Mouse (Mus musculus) embryonic facial prominence, embryonic 10.5 days (tissue): ENCODE data around the gene Card11. TPM values are rescaled to one million over a fixed set of nuclear protein-coding genes. Genes with fewer than 3 reads are reported as not detected.
A peak's percentile ranks its signal among the peaks of the same experiment; 100 is the strongest.

ENCODE experiments used
- DNase-seq: peaks from one replicate; pipeline ENCODE4 v3.0.0-alpha.2; 2017; ENCODE audit warnings: low spot score
- H3K27ac ChIP-seq: fragments of 300-500 bp; sonication (generic); replicated peaks from 2 replicates; pipeline ENCODE4 v1.5.1; 2016; ENCODE audit warnings: mild to moderate bottlenecking
- H3K27me3 ChIP-seq: fragments of 300-500 bp; sonication (generic); replicated peaks from 2 replicates; pipeline ENCODE4 v1.6.1; 2016; ENCODE audit warnings: low read depth, mild to moderate bottlenecking; ENCODE audit not compliant: poor library complexity, severe bottlenecking
- H3K36me3 ChIP-seq: fragments of 300-500 bp; sonication (generic); replicated peaks from 2 replicates; pipeline ENCODE4 v1.6.1; 2016; ENCODE audit warnings: mild to moderate bottlenecking, moderate library complexity
- H3K4me1 ChIP-seq: fragments of 300-500 bp; sonication (generic); 2 replicates; pipeline ENCODE4 v1.6.1; 2016
- H3K4me3 ChIP-seq: fragments of 300-500 bp; sonication (generic); 2 replicates; pipeline ENCODE4 v1.5.1; 2016; ENCODE audit warnings: mild to moderate bottlenecking, moderate library complexity
- H3K9me3 ChIP-seq: fragments of 300-500 bp; sonication (generic); 2 replicates; pipeline ENCODE4 v1.6.1; 2016; ENCODE audit warnings: mild to moderate bottlenecking
- WGBS: fragments of 180-500 bp; shearing (Covaris S2); methylation state at CpG from one replicate; pipeline ENCODE4 v1.1.7; 2016; 5-methylcytosine and 5-hydroxymethylcytosine counted together
- polyA plus RNA-seq: library from polyadenylated mRNA; unstranded; fragments of >200 nt; fragmentation: Nextera tagmentation; extraction: Ambion mirVana; gene quantifications from 2 replicates; pipeline ENCODE4 v1.2.1, GENCODE M21; 2016

The Card11 gene
- 0.04 and 0.09 TPM in 2 replicates for polyA plus RNA-seq

DNA sequence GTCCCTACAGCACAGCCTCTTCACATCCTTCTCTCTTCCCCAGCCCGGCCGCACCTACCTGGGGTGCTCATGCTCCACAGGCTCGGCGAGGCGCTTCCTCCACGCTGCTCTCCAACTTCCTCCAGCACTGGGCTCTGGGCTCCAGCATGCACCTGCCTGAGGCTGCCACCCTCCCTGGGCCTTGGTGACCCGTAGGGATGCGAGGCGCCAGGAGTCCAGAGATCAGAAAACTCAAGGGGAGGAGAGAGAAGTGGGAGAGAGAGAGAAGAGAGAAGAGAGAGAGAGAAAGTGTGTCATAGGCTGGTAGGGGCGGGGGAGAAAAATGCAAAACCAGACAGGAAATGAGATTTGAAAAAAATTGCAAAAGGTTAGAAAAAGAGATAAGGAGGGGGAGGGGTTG, at the start of gene Card11:
Gene Card11, minus strand, starts transcription at position 234 of the 400 bp plus-strand sequence.
- WGBS: 72% methylated on average over 10 of the region's 10 CpGs
- Histone ChIP-seq H3K9me3 (no peaks in the 10 kb centered on the region), H3K27ac (no peak within 1 kb of the TSS), H3K36me3 (no peaks in the 10 kb centered on the region), H3K4me1 (no peaks in the 10 kb centered on the region), H3K27me3 (no peaks in the 10 kb centered on the region), H3K4me3 (no peak within 1 kb of the TSS)
- DNase-seq: no peak

DNA sequence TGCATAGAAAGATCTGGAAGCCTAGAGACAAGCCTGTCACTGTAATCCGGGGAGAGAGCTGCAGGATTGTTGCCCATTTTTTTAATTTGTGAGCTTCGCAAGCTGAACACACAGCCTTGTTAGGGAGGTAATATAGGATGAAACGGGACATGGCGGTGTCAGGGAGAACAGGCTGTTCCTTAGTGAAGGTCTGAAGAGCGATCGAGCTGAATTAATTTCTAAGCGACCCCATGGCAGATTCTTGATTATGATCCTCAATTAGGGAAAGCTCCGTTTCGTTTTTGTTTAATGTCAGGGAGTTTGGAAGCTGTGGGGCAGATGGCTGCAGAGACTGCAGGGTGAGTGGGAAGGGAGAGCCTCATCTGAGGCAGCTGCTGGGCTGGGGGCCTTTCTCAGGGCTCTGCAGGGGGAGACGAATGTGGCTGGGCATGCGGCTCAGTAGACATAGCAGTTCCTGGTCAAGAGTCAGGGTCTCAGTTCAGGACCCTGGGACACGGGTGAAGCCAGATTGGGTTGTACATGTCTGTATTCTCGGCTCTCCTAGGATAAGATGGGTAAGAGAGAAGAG, 47.4 kb upstream of the Card11 start:
- Histone ChIP-seq H3K4me3 (no peak overlapping the region), H3K9me3 (peaks cover 5% of the 10 kb centered on the region; the same call in 1 of the 2 replicates), H3K4me1 (peaks cover 4% of the 10 kb centered on the region; the same call in 1 of the 2 replicates), H3K27ac (no peak overlapping the region), H3K27me3 (no peaks in the 10 kb centered on the region), H3K36me3 (no peaks in the 10 kb centered on the region)
- WGBS: 85% methylated on average over 13 of the region's 13 CpGs
- no peak for DNase-seq

DNA sequence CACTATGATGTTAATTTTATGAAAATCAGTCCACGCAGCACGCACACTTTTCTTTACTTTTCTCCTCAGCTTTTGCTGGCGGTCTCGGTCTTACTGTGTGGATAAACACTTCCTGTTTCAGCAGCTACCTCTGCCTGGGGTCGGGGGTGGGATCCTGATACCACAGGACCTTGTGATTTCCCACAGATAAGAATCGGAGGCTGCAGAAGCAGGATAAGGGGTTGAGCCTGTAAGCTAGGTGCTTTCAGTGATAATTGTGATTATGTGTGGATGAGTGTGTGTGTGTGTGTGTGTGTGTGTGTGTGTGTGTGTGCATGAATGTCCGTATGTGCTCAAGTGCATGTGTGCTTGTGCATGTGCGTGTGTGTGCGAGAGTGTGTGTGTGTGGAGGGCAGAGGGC, 44.6 kb upstream of the Card11 start:
- no peaks in the 10 kb centered on the region for H3K36me3 ChIP-seq
- DNase-seq: no peak
- 83% methylated on average over 9 of the region's 9 CpGs for WGBS
- H3K4me1 ChIP-seq: peaks cover 4% of the 10 kb centered on the region; the same call in 1 of the 2 replicates
- H3K9me3 ChIP-seq: no peaks in the 10 kb centered on the region
- H3K4me3 ChIP-seq: no peak overlapping the region
- no peaks in the 10 kb centered on the region for H3K27me3 ChIP-seq
- no peak overlapping the region for H3K27ac ChIP-seq

DNA sequence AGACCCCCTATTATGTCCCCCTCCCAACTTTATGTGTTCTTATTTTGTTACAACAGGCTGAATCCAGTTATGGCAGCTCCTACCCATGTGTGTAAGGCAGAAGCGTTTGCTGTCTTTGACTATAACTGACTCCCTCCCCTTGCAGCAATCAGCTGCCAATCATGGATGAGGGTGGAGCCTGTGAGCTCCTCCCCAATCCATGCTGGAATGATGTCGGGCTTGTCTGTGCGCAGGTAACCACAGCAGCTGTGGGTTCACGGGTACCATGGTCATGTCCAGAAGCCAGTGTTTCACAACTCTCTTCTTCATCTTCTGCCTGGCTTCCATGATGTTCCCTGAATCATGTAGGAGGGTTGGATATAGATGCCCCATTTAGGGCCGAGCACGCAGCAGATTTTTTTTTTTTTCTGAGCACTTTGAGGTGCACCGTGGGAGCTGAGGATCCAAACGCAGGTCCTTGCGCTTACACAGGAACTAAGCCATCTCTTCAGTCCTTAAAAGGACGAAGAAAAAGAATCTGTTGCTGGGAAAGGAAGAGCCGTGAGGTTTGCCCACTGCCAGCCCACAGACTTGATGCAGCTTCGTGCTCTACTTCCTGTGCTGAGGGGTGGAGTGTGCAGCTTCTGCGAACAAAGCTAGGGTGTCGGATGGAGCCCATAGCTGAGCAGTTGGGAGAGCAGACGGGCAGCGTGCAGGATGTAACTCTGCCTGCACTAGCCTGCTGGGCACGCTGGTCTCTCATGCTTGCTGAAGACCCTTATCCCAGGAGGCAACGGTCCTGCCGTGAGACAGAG, 43.5 kb upstream of the Card11 start:
- 61% methylated on average over 19 of the region's 19 CpGs for WGBS
- Histone ChIP-seq H3K27me3 (no peaks in the 10 kb centered on the region), H3K27ac (no peak overlapping the region), H3K9me3 (no peaks in the 10 kb centered on the region), H3K4me3 (no peak overlapping the region), H3K36me3 (no peaks in the 10 kb centered on the region), H3K4me1 (peaks cover 4% of the 10 kb centered on the region; the same call in 1 of the 2 replicates)
- DNase-seq: no peak

DNA sequence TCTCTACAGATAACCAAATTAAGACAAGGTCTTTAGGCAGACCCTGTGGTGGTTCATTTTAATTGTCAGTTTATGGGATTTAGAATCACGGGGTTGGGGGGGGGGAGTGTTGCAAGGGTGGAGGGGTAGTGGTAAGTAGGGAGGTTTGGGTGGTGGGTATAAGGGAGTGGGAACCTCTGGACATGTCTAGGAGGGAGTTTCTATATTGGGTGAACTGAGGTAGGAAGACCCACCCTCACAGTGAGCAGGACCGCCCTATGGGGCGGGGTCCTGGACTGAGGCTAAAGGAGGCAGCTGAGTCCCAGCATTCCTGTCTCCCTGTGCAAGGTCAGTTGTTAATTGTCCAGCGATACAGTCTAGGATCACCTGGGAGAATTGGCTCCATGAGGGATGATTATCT, 42.0 kb upstream of the Card11 start:
- WGBS: 88% methylated on average over 4 of the region's 4 CpGs
- H3K4me1 ChIP-seq: peaks cover 4% of the 10 kb centered on the region; the same call in 1 of the 2 replicates
- H3K36me3 ChIP-seq: no peaks in the 10 kb centered on the region
- DNase-seq: no peak
- no peak overlapping the region for H3K4me3 ChIP-seq
- H3K9me3 ChIP-seq: no peaks in the 10 kb centered on the region
- H3K27ac ChIP-seq: no peak overlapping the region
- H3K27me3 ChIP-seq: no peaks in the 10 kb centered on the region

DNA sequence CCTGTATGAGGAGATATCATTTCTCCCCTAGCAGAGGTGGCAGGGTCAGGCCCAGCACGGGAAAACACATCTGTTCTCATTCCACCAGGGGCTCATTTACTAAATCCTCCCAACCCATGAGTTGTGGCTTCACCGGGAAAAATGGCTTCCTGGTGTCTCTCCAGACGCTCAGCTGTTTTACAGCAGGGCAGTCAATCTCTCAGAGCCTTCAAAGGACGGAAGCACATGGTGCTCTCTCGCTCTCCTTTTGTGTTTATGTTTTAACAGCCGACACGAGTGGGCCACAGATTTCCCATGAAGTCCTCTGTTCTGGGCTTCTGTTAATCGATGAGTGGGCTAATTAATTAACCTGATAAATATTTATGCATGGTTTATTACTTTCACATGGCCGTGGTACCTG, 40.5 kb upstream of the Card11 start:
- Histone ChIP-seq H3K9me3 (no peaks in the 10 kb centered on the region), H3K4me3 (no peak overlapping the region), H3K36me3 (no peaks in the 10 kb centered on the region), H3K27ac (no peak overlapping the region), H3K4me1 (peaks cover 8% of the 10 kb centered on the region), H3K27me3 (no peaks in the 10 kb centered on the region)
- 75% methylated on average over 9 of the region's 9 CpGs for WGBS
- no peak for DNase-seq

DNA sequence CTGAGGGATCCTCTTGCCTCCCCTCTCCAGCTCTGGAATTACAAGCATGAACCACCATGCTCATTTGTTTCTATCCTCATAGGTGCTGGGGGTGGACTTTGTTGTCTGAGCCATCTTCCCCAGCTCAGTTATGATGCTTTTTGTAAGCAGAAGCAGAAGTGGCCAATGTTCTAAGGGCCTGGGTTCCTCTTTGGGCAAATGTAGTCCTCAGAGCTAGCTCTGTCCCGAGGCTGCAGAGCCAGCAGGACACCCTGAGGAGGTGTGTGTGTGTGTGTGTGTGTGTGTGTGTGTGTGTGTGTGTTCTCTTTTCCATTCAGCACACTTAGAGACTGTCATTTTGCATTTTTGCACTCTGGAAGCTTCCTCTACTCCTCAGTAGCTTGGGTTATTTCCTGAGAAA, 38.0 kb upstream of the Card11 start:
- Histone ChIP-seq H3K36me3 (no peaks in the 10 kb centered on the region), H3K27me3 (no peaks in the 10 kb centered on the region), H3K9me3 (no peaks in the 10 kb centered on the region), H3K4me1 (peaks cover 5% of the 10 kb centered on the region; the same call in 1 of the 2 replicates), H3K4me3 (no peak overlapping the region), H3K27ac (no peak overlapping the region)
- 67% methylated on average over 1 of the region's 1 CpGs for WGBS
- no peak for DNase-seq

DNA sequence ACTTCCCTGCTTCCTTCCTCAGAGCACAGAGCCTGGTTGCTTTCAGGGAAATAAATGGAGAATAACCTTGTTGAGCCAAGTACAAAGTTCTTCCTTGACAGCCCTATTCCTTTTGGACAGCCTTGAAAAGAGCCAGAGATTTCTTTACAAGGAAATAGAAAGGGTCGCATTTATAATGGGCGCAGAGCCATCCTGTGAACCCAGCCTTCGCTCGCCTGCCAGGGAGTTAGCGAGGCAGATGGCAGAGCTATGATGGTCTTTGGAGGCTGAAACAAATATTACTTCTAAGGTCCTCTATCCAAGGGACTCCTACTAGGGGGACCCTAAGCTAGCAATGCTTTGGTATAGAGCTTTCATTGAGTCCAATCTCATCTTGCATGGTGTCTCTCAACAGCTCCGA, 35.0 kb upstream of the Card11 start:
- no peaks in the 10 kb centered on the region for H3K9me3 ChIP-seq
- no peaks in the 10 kb centered on the region for H3K36me3 ChIP-seq
- H3K27ac ChIP-seq: no peak overlapping the region
- H3K4me1 ChIP-seq: peaks cover 5% of the 10 kb centered on the region; the same call in 1 of the 2 replicates
- H3K4me3 ChIP-seq: no peak overlapping the region
- no peaks in the 10 kb centered on the region for H3K27me3 ChIP-seq
- no peak for DNase-seq
- 91% methylated on average over 6 of the region's 6 CpGs for WGBS

DNA sequence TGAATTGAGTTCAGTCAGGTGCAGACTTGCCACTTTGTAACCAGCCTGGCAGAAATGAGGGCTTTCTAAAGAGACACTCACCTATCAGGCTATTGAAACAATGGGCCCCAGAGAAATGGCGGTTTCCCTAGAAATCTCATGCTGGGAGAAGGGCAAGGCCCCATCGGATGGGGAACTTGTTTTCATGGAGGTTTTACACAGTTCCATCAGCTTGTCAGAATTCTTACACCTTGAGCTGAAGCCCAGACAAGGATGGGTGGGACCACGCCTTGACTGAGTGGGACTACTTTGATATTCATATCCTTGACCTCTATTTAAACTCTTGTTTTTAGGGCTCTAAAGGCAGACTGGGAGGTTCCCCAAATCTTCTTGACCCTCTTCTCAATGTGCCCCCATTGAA, 33.9 kb upstream of the Card11 start:
- Histone ChIP-seq H3K4me1 (peaks cover 5% of the 10 kb centered on the region; the same call in 1 of the 2 replicates), H3K4me3 (no peak overlapping the region), H3K27me3 (no peaks in the 10 kb centered on the region), H3K27ac (no peak overlapping the region), H3K9me3 (no peaks in the 10 kb centered on the region; the same call in 1 of the 2 replicates), H3K36me3 (no peaks in the 10 kb centered on the region)
- 69% methylated on average over 3 of the region's 3 CpGs for WGBS
- DNase-seq: no peak

DNA sequence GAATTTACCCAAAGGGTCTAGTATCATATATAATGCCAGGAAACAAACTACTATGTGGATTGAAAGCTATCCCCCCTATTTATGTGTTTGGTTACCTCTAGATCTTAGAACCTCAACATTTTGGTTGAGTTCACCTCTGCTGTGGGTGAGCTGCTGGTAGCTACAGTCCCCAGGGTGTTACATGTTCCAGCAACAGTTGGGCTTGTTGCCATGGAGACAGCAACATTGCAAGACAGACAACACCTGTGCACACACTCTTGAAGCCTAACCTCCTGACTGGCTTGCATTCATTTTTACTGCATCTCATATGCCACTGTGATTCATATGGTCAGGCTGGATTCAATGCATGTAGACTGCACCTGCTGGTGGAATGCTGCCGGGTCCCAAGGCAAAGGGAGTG, 32.6 kb upstream of the Card11 start:
- H3K4me1 ChIP-seq: peaks cover 5% of the 10 kb centered on the region; the same call in 1 of the 2 replicates
- no peaks in the 10 kb centered on the region for H3K36me3 ChIP-seq
- H3K9me3 ChIP-seq: no peaks in the 10 kb centered on the region; the same call in 1 of the 2 replicates
- no peak overlapping the region for H3K27ac ChIP-seq
- H3K27me3 ChIP-seq: no peaks in the 10 kb centered on the region
- no peak for DNase-seq
- H3K4me3 ChIP-seq: no peak overlapping the region
- 91% methylated on average over 1 of the region's 1 CpGs for WGBS

DNA sequence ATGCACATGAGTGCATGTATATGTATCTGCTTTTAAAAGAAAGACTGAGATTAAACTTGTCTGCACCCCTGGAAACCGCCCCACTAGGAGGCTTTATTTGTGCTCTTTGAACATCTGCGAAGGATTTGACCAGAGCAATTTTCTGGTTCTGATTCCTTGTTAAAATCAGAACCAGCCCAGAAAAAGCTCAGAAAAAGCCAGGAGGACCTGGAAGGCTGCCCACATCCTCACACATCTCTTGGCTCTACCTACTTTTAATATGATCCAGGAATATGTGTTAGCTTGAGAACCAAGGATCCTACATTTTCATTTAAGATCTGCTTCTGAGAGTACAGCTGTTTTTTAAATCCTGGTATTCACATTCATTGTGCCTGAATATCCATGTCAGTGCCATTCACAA, 29.0 kb upstream of the Card11 start:
- WGBS: 95% methylated on average over 2 of the region's 2 CpGs
- no peaks in the 10 kb centered on the region for H3K4me1 ChIP-seq
- no peaks in the 10 kb centered on the region for H3K36me3 ChIP-seq
- no peaks in the 10 kb centered on the region; the same call in 1 of the 2 replicates for H3K9me3 ChIP-seq
- no peak overlapping the region for H3K27ac ChIP-seq
- H3K27me3 ChIP-seq: no peaks in the 10 kb centered on the region
- no peak overlapping the region for H3K4me3 ChIP-seq
- DNase-seq: no peak

DNA sequence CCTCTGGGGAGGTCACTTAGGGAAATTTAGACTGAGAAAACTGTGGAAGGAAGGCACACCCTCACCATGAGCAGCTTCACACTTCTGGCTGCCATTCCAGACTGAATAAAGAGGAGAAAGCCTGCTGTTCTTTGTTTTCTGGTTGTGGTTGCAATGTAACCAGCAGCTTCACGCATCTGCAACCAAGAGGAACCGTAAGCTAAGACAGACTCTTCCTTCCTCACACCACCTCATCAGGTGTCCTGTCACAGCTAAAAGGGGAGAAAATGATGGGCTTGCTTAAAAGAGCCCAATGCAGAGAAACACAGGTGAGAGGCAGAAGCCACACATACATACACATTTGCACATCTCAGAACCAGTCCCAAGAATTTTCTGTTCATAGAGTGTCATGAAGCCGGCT, 25.3 kb upstream of the Card11 start:
- 92% methylated on average over 3 of the region's 3 CpGs for WGBS
- no peak overlapping the region for H3K4me3 ChIP-seq
- DNase-seq: no peak

DNA sequence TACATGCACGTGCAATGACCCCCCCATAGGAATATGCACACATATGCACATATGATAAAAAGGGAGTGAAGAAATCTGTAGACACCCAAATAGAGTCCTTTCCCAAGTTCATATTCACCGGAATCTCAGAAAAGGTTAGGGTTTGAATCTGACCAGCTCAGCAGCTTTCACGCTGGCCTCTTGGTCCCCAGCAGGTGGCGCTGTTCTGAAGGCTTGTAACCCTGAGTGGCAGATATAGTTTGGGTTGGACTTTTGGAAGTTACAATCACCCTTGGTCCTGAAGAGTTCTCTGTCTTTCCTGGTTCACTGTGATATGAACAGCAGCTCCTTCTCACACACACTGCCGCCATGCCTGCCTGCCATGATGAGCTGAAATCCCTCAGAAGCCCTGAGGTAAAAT, 24.1 kb upstream of the Card11 start:
- Histone ChIP-seq H3K27me3 (no peaks in the 10 kb centered on the region), H3K36me3 (no peaks in the 10 kb centered on the region), H3K4me1 (no peaks in the 10 kb centered on the region), H3K27ac (no peak overlapping the region), H3K9me3 (peaks cover 9% of the 10 kb centered on the region; the same call in 1 of the 2 replicates), H3K4me3 (no peak overlapping the region)
- 58% methylated on average over 5 of the region's 5 CpGs for WGBS
- peak; percentile 38 for DNase-seq

More for the DNA sequence above, 25.3 kb upstream of the Card11 start:
- no peaks in the 10 kb centered on the region for H3K36me3 ChIP-seq
- H3K9me3 ChIP-seq: peaks cover 9% of the 10 kb centered on the region; the same call in 1 of the 2 replicates
- no peaks in the 10 kb centered on the region for H3K27me3 ChIP-seq
- H3K27ac ChIP-seq: no peak overlapping the region
- H3K4me1 ChIP-seq: no peaks in the 10 kb centered on the region
